Mouse (Mus musculus) layer of hippocampus, adult 18-20 months (tissue): ENCODE results near the gene Oxct1. TPM values are rescaled to one million over a fixed set of nuclear protein-coding genes. Genes with fewer than 3 reads are reported as not detected.

Source experiments
- DNase-seq, 2 experiments: peaks; one replicate each; pipeline ENCODE4 v3.0.0; 2022; ENCODE audit warnings: low spot score in 2 of 2
- total RNA-seq, 2 experiments: library from RNA; stranded (reverse); gene quantifications; 2 replicates each; pipeline ENCODE4 v1.2.3; 2021

Gene Oxct1
- total RNA-seq, 2 experiments from 2014 or later = 254 to 259 TPM

GRCm38 (mm10) chr15:4101025-4101424 lies 74.8 kb downstream of the Oxct1 start:
- DNase-seq = no peak

- DNase-seq = no peak
Observed at GRCm38 (mm10) chr15:4104319-4104718, 78.1 kb downstream of the Oxct1 start.

DNA sequence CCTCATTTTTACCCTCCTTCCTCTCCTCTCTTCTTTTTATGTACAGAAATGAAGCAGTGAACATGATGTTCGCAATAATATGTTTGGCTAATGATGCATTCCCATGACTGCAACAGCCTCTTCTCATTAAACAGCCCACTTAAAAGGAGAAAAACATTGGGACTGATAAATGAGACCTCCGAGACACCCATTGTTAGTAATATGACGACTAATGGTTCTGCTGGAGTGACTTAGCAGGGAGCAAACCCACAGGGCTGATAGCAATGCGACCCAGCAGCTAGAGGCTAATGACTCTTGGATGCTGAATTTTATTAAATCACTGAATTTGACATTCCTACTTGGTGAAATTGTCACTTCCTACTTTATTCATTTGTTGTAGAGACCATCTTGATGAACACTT lies 79.3 kb downstream of the Oxct1 start:
- DNase-seq = no peak

GRCm38 (mm10) chr15:4119962-4120361 lies 93.8 kb downstream of the Oxct1 start:
- DNase-seq = peak in 1 of 2 experiments; percentile 25

DNA sequence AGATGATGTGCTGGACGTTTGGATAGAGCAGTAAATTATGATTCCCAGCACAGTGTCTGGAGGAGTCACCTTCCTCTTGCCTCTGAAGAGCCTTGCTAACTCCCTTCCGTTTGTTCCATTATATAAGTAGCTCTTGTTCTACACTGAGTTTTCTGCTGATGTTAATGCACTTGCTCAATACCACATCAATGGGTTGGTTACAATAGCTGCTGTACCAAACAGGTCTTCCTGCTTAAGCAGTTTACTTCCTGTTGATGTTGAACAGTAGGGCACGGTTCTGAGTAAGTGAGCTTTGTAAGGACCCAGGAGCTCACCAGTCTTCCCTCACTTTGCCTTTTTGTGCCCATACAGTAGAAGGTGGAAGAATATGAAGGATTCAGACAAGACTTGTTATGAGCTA lies 98.5 kb downstream of the Oxct1 start:
- no peak for DNase-seq

- DNase-seq = no peak
Observed at GRCm38 (mm10) chr15:4138524-4138923, 112.3 kb downstream of the Oxct1 start.

DNA sequence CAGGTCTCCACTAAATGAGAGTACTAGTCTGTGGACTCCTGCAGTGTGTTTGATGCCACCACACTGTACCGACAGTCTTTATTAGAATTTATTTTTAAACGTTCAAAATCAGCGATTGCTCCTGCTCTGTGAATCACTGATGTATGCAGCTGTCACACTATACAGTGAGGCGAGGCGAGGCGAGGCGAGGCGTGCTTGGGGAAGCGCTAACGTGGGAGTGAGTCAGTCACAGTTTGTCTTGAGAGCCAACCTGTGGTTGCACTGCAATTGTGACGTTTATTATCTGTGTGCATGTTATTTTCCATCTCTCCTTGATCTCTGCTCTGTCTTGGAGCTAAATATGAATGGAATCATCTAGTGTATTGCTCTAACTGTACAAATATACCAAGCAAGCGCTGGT lies 113.3 kb downstream of the Oxct1 start:
- peak; percentile 29 to 57 for DNase-seq

GRCm38 (mm10) chr15:4145352-4145751 lies 119.2 kb downstream of the Oxct1 start:
- DNase-seq = no peak

- DNase-seq = no peak
Observed at GRCm38 (mm10) chr15:4147700-4148099, 121.5 kb downstream of the Oxct1 start.

DNA sequence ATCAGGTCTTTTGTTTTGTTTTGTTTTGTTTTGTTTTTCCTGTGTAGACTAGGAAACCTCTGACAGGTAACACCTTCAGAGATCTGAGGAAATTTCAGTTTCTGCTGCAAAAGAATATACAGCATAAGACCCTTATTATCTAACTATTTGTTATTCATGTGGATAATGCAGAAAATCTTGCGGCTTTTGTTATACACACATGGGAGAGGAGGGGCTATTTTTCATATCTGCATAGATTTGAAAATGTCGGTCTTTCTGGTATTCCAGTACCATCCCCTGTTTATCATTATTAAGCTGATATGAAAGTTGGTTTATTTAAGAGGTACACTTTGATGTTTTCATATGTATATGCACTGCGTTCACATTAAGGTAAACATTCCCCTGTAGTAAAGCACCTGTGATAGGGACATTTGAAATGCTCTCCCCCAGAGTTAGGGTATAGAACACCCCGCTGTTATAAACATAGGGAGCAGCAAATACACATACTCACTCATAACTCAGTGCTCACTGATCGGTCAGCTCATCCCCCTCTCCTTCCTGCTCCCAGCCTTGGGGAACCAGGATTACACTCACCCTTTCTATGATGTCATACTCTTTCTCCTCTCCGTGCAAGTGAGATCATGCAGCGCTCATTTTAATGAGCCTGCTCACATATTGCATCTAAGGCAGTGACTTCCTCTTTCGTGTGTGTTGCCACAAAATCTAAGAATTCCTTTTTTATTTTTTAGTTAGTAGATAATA lies 122.6 kb downstream of the Oxct1 start:
- no peak for DNase-seq

GRCm38 (mm10) chr15:4154646-4155045 lies 128.5 kb downstream of the Oxct1 start:
- DNase-seq = no peak

- no peak for DNase-seq
Observed at GRCm38 (mm10) chr15:4167946-4168345, 141.8 kb downstream of the Oxct1 start.

DNA sequence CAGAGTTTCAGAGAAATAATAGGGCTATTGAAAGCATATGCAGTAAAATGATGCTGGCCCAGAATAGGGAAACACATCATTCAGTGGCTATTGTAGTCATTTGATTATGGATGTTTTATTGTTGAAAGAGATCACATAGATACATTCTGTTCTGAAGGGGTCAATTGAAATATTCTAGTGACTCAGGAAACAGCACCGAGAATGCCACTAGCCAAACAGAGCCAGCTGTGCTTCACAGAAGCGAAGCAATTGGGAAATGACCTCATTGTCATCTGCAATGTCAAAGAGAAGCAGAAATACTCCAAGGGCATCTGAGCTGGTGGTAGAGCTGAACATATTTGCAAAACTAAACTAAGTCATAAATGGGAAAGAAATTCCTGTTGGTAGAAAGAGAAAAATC lies 145.4 kb downstream of the Oxct1 start:
- DNase-seq = no peak

- DNase-seq = no peak
Observed at GRCm38 (mm10) chr15:4197913-4198312, 171.7 kb downstream of the Oxct1 start.

Other genes with a start within 250 kb of the Oxct1 start
- gene Fbxo4, start 46.8 kb upstream of the Oxct1 start, total RNA-seq = 1 to 10 TPM; 7.2 to 9.6 TPM
- 10 to 100 TPM; 40.4 to 42.5 TPM for gene AW549877, start 30.6 kb upstream of the Oxct1 start, total RNA-seq